Mouse (Mus musculus) right cerebral cortex, postnatal 4 days (tissue): Measurements from ENCODE around the gene Paqr4.
A peak's percentile ranks its signal among the peaks of the same experiment; 100 is the strongest.

Experiments
- DNase-seq: peaks from one replicate; pipeline ENCODE4 v3.0.0-alpha.2; 2022

The Paqr4 gene

GRCm38 (mm10) chr17:23748631-23749391 is 8.1 kb upstream of the Paqr4 start:
- no peak for DNase-seq

GRCm38 (mm10) chr17:23748026-23748425 is 7.4 kb upstream of the Paqr4 start:
- DNase-seq, result no peak

- no peak for DNase-seq
These were observed 6.8 kb upstream of the Paqr4 start for GRCm38 (mm10) chr17:23747471-23747870.

- no peak for DNase-seq
These were observed 6.1 kb upstream of the Paqr4 start for GRCm38 (mm10) chr17:23746767-23747166.

- DNase-seq, result no peak
These were observed 5.6 kb upstream of the Paqr4 start for GRCm38 (mm10) chr17:23746311-23746710.

- DNase-seq, result no peak
These were observed 4.9 kb upstream of the Paqr4 start, which contains the start of gene Kremen2 for GRCm38 (mm10) chr17:23745301-23746251. Kremen2 (minus strand) TSS chr17:23745833.

- no peak for DNase-seq
These were observed 4.0 kb upstream of the Paqr4 start for GRCm38 (mm10) chr17:23744651-23745050.

- no peak for DNase-seq
These were observed 3.4 kb upstream of the Paqr4 start for GRCm38 (mm10) chr17:23744076-23744475.

GRCm38 (mm10) chr17:23742941-23743340 is 2.3 kb upstream of the Paqr4 start:
- no peak for DNase-seq

GRCm38 (mm10) chr17:23742210-23742793 is 1.6 kb upstream of the Paqr4 start:
- no peak for DNase-seq

- no peak for DNase-seq
These were observed 917 bp upstream of the Paqr4 start for GRCm38 (mm10) chr17:23741359-23742209.

- peak; percentile 86 for DNase-seq
These were observed 507 bp downstream of the Paqr4 start for GRCm38 (mm10) chr17:23740136-23740584.

GRCm38 (mm10) chr17:23739202-23740135 is 1.2 kb downstream of the Paqr4 start:
- peak; percentile 46 for DNase-seq

- no peak for DNase-seq
These were observed 1.8 kb downstream of the Paqr4 start for GRCm38 (mm10) chr17:23738836-23739201.

- DNase-seq, result no peak
These were observed 2.9 kb downstream of the Paqr4 start for GRCm38 (mm10) chr17:23737493-23738445.

GRCm38 (mm10) chr17:23734341-23734740 is 6.3 kb downstream of the Paqr4 start:
- DNase-seq, result no peak

GRCm38 (mm10) chr17:23730441-23730840 is 10.2 kb downstream of the Paqr4 start:
- no peak for DNase-seq

- peak; percentile 64 for DNase-seq
These were observed 13.9 kb downstream of the Paqr4 start for GRCm38 (mm10) chr17:23726758-23727142.

- peak; percentile 94 for DNase-seq
These were observed 14.5 kb downstream of the Paqr4 start, which contains the start of gene Pkmyt1 for GRCm38 (mm10) chr17:23725999-23726757. Pkmyt1 (plus strand) TSS chr17:23726336.
